Mouse (Mus musculus): Measurements from ENCODE around the gene Arnt2. TPM values are rescaled to one million over a fixed set of nuclear protein-coding genes. Genes with fewer than 3 reads are reported as not detected.
A peak's percentile ranks its signal among the peaks of the same experiment; 100 is the strongest.

The Arnt2 gene
- polyA plus RNA-seq, 1 experiment from 2014 or later = 40.9 TPM

GRCm38 (mm10) chr7:84284974-84285373 is 125.0 kb downstream of the Arnt2 start:
- Histone ChIP-seq H3K9me3 (ENCODE audit: control insufficient read depth, low read length) (no peaks in the 10 kb centered on the region), H3K4me3 (ENCODE audit: low read depth, low read length) (no peak overlapping the region), H3K27ac (ENCODE audit: low read depth, low read length) (no peak overlapping the region), H3K4me2 (ENCODE audit: low read depth, low read length, severe bottlenecking) (no peak overlapping the region), H3K4me1 (replicated peaks; ENCODE audit: control insufficient read depth, insufficient read depth, low read length) (no peaks in the 10 kb centered on the region), H3K27me3 (ENCODE audit: control insufficient read depth, insufficient read depth, low read length) (no peaks in the 10 kb centered on the region), H3K36me3 (ENCODE audit: control insufficient read depth, insufficient read depth, low read length) (peaks cover 4% of the 10 kb centered on the region; the same call in 1 of the 2 replicates), H3K9ac (ENCODE audit: low read length) (no peak overlapping the region)
- ATAC-seq (replicated peaks; ENCODE audit: low FRiP score) (no peak), DNase-seq (ENCODE audit: low spot score) (no peak)
- WGBS = 85% methylated on average over 3 of the region's 3 CpGs

GRCm38 (mm10) chr7:84282231-84282630 is 127.7 kb downstream of the Arnt2 start:
- no peaks in the 10 kb centered on the region for H3K4me1 ChIP-seq (replicated peaks; ENCODE audit: control insufficient read depth, insufficient read depth, low read length)
- DNase-seq (ENCODE audit: low spot score) = no peak
- no peak for ATAC-seq (replicated peaks; ENCODE audit: low FRiP score)
- H3K27me3 ChIP-seq (ENCODE audit: control insufficient read depth, insufficient read depth, low read length) = no peaks in the 10 kb centered on the region
- WGBS = 92% methylated on average over 4 of the region's 4 CpGs
- H3K36me3 ChIP-seq (ENCODE audit: control insufficient read depth, insufficient read depth, low read length) = peaks cover 10% of the 10 kb centered on the region; the same call in 1 of the 2 replicates
- no peaks in the 10 kb centered on the region for H3K9me3 ChIP-seq (ENCODE audit: control insufficient read depth, low read length)
- H3K9ac ChIP-seq (ENCODE audit: low read length) = no peak overlapping the region
- H3K4me2 ChIP-seq (ENCODE audit: low read depth, low read length, severe bottlenecking) = no peak overlapping the region
- H3K4me3 ChIP-seq (ENCODE audit: low read depth, low read length) = no peak overlapping the region
- H3K27ac ChIP-seq (ENCODE audit: low read depth, low read length) = no peak overlapping the region

GRCm38 (mm10) chr7:84279231-84279630 is 130.7 kb downstream of the Arnt2 start:
- Histone ChIP-seq H3K9me3 (ENCODE audit: control insufficient read depth, low read length) (no peaks in the 10 kb centered on the region), H3K4me2 (ENCODE audit: low read depth, low read length, severe bottlenecking) (no peak overlapping the region), H3K9ac (ENCODE audit: low read length) (no peak overlapping the region), H3K27me3 (ENCODE audit: control insufficient read depth, insufficient read depth, low read length) (no peaks in the 10 kb centered on the region), H3K36me3 (ENCODE audit: control insufficient read depth, insufficient read depth, low read length) (peaks cover 10% of the 10 kb centered on the region; the same call in 1 of the 2 replicates), H3K4me1 (replicated peaks; ENCODE audit: control insufficient read depth, insufficient read depth, low read length) (no peaks in the 10 kb centered on the region), H3K27ac (ENCODE audit: low read depth, low read length) (no peak overlapping the region), H3K4me3 (ENCODE audit: low read depth, low read length) (no peak overlapping the region)
- ATAC-seq (replicated peaks; ENCODE audit: low FRiP score) (no peak), DNase-seq (ENCODE audit: low spot score) (no peak)
- WGBS = 88% methylated on average over 1 of the region's 1 CpGs

GRCm38 (mm10) chr7:84275312-84275711 is 134.7 kb downstream of the Arnt2 start:
- Histone ChIP-seq H3K27me3 (ENCODE audit: control insufficient read depth, insufficient read depth, low read length) (no peaks in the 10 kb centered on the region), H3K27ac (ENCODE audit: low read depth, low read length) (no peak overlapping the region), H3K9ac (ENCODE audit: low read length) (no peak overlapping the region), H3K36me3 (ENCODE audit: control insufficient read depth, insufficient read depth, low read length) (peaks cover 8% of the 10 kb centered on the region; the same call in 1 of the 2 replicates), H3K9me3 (ENCODE audit: control insufficient read depth, low read length) (no peaks in the 10 kb centered on the region), H3K4me3 (ENCODE audit: low read depth, low read length) (no peak overlapping the region), H3K4me2 (ENCODE audit: low read depth, low read length, severe bottlenecking) (no peak overlapping the region), H3K4me1 (replicated peaks; ENCODE audit: control insufficient read depth, insufficient read depth, low read length) (no peaks in the 10 kb centered on the region)
- no peak for ATAC-seq (replicated peaks; ENCODE audit: low FRiP score)
- DNase-seq (ENCODE audit: low spot score) = no peak
- WGBS = 82% methylated on average over 10 of the region's 10 CpGs

- Histone ChIP-seq H3K27me3 (ENCODE audit: control insufficient read depth, insufficient read depth, low read length) (no peaks in the 10 kb centered on the region), H3K4me2 (ENCODE audit: low read depth, low read length, severe bottlenecking) (no peak overlapping the region), H3K36me3 (ENCODE audit: control insufficient read depth, insufficient read depth, low read length) (peaks cover 3% of the 10 kb centered on the region; the same call in 1 of the 2 replicates), H3K4me3 (ENCODE audit: low read depth, low read length) (no peak overlapping the region), H3K4me1 (replicated peaks; ENCODE audit: control insufficient read depth, insufficient read depth, low read length) (no peaks in the 10 kb centered on the region), H3K9me3 (ENCODE audit: control insufficient read depth, low read length) (no peaks in the 10 kb centered on the region), H3K9ac (ENCODE audit: low read length) (no peak overlapping the region), H3K27ac (ENCODE audit: low read depth, low read length) (no peak overlapping the region)
- no peak for DNase-seq (ENCODE audit: low spot score)
- no peak for ATAC-seq (replicated peaks; ENCODE audit: low FRiP score)
- 87% methylated on average over 6 of the region's 6 CpGs for WGBS
Measured at GRCm38 (mm10) chr7:84273930-84274329, 136.0 kb downstream of the Arnt2 start.

GRCm38 (mm10) chr7:84272206-84272818 is 137.7 kb downstream of the Arnt2 start:
- 26% methylated on average over 7 of the region's 7 CpGs for WGBS

GRCm38 (mm10) chr7:84271429-84271828 is 138.5 kb downstream of the Arnt2 start:
- Histone ChIP-seq H3K27ac (ENCODE audit: low read depth, low read length) (no peak overlapping the region), H3K4me3 (ENCODE audit: low read depth, low read length) (no peak overlapping the region), H3K27me3 (ENCODE audit: control insufficient read depth, insufficient read depth, low read length) (no peaks in the 10 kb centered on the region), H3K9ac (ENCODE audit: low read length) (no peak overlapping the region), H3K4me2 (ENCODE audit: low read depth, low read length, severe bottlenecking) (no peak overlapping the region), H3K36me3 (ENCODE audit: control insufficient read depth, insufficient read depth, low read length) (peaks cover 5% of the 10 kb centered on the region; the same call in 1 of the 2 replicates), H3K4me1 (replicated peaks; ENCODE audit: control insufficient read depth, insufficient read depth, low read length) (no peaks in the 10 kb centered on the region), H3K9me3 (ENCODE audit: control insufficient read depth, low read length) (no peaks in the 10 kb centered on the region)
- ATAC-seq (replicated peaks; ENCODE audit: low FRiP score) (no peak), DNase-seq (ENCODE audit: low spot score) (no peak)
- 91% methylated on average over 5 of the region's 5 CpGs for WGBS

More at GRCm38 (mm10) chr7:84272206-84272818, 137.7 kb downstream of the Arnt2 start:
- DNase-seq (ENCODE audit: low spot score) (peak; percentile 79), ATAC-seq (replicated peaks; ENCODE audit: low FRiP score) (peak; percentile 78)
- Histone ChIP-seq H3K27me3 (ENCODE audit: control insufficient read depth, insufficient read depth, low read length) (no peaks in the 10 kb centered on the region), H3K27ac (ENCODE audit: low read depth, low read length) (no peak overlapping the region), H3K9ac (ENCODE audit: low read length) (no peak overlapping the region), H3K9me3 (ENCODE audit: control insufficient read depth, low read length) (no peaks in the 10 kb centered on the region), H3K4me1 (replicated peaks; ENCODE audit: control insufficient read depth, insufficient read depth, low read length) (no peaks in the 10 kb centered on the region), H3K4me2 (ENCODE audit: low read depth, low read length, severe bottlenecking) (no peak overlapping the region), H3K36me3 (ENCODE audit: control insufficient read depth, insufficient read depth, low read length) (peaks cover 5% of the 10 kb centered on the region; the same call in 1 of the 2 replicates), H3K4me3 (ENCODE audit: low read depth, low read length) (no peak overlapping the region)

GRCm38 (mm10) chr7:84263466-84263865 is 146.5 kb downstream of the Arnt2 start:
- WGBS = 94% methylated on average over 4 of the region's 4 CpGs

GRCm38 (mm10) chr7:84261341-84261740 is 148.6 kb downstream of the Arnt2 start:
- H3K9me3 ChIP-seq (ENCODE audit: control insufficient read depth, low read length) = no peaks in the 10 kb centered on the region
- H3K4me2 ChIP-seq (ENCODE audit: low read depth, low read length, severe bottlenecking) = no peak overlapping the region
- H3K4me3 ChIP-seq (ENCODE audit: low read depth, low read length) = no peak overlapping the region
- WGBS = 89% methylated on average over 6 of the region's 6 CpGs
- no peak for ATAC-seq (replicated peaks; ENCODE audit: low FRiP score)
- no peak overlapping the region for H3K9ac ChIP-seq (ENCODE audit: low read length)
- H3K27me3 ChIP-seq (ENCODE audit: control insufficient read depth, insufficient read depth, low read length) = no peaks in the 10 kb centered on the region
- H3K36me3 ChIP-seq (ENCODE audit: control insufficient read depth, insufficient read depth, low read length) = peaks cover 4% of the 10 kb centered on the region; the same call in 1 of the 2 replicates
- H3K4me1 ChIP-seq (replicated peaks; ENCODE audit: control insufficient read depth, insufficient read depth, low read length) = no peaks in the 10 kb centered on the region
- H3K27ac ChIP-seq (ENCODE audit: low read depth, low read length) = no peak overlapping the region
- no peak for DNase-seq (ENCODE audit: low spot score)

More at GRCm38 (mm10) chr7:84263466-84263865, 146.5 kb downstream of the Arnt2 start:
- Histone ChIP-seq H3K4me1 (replicated peaks; ENCODE audit: control insufficient read depth, insufficient read depth, low read length) (no peaks in the 10 kb centered on the region), H3K4me2 (ENCODE audit: low read depth, low read length, severe bottlenecking) (no peak overlapping the region), H3K27me3 (ENCODE audit: control insufficient read depth, insufficient read depth, low read length) (no peaks in the 10 kb centered on the region), H3K9me3 (ENCODE audit: control insufficient read depth, low read length) (no peaks in the 10 kb centered on the region), H3K4me3 (ENCODE audit: low read depth, low read length) (no peak overlapping the region), H3K9ac (ENCODE audit: low read length) (no peak overlapping the region), H3K27ac (ENCODE audit: low read depth, low read length) (no peak overlapping the region), H3K36me3 (ENCODE audit: control insufficient read depth, insufficient read depth, low read length) (peaks cover 6% of the 10 kb centered on the region; the same call in 1 of the 2 replicates)
- no peak for DNase-seq (ENCODE audit: low spot score)
- no peak for ATAC-seq (replicated peaks; ENCODE audit: low FRiP score)
